Mouse (Mus musculus): ENCODE measurements around the gene Hps6.

Hps6 gene

DNA sequence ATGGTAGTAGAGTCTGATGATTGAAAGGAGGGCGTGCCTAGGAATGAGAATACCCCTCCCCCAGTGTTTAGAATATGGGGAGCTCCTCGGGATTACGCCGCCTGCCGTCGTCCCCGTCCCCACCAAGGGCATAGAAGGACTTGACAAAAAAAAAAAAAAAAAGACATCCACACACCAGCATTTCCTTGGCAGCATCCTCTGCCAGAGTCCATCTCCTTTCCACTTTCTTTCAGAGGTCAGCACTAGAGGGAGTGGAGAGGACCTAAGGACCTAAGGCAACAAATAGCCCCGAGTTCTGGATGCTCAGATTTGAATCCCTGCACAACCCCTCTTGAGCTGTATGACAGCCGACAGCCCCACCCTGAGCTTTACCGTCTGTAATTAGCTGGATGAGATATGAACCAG lies 43.3 kb downstream of the Hps6 start:
- no peaks in the 10 kb centered on the region for H3K36me3 ChIP-seq (ENCODE audit: control insufficient read depth, insufficient read depth, low read length, poor library complexity, severe bottlenecking)
- no peaks in the 10 kb centered on the region for H3K27me3 ChIP-seq (ENCODE audit: control insufficient read depth, insufficient read depth, low read length, poor library complexity, severe bottlenecking)
- DNase-seq (ENCODE audit: low read depth, low spot score): no peak

GRCm38 (mm10) chr19:46047426-46047825 lies 44.1 kb downstream of the Hps6 start:
- DNase-seq (ENCODE audit: low read depth, low spot score): no peak

GRCm38 (mm10) chr19:46049129-46049528 lies 45.8 kb downstream of the Hps6 start:
- H3K36me3 ChIP-seq (ENCODE audit: control insufficient read depth, insufficient read depth, low read length, poor library complexity, severe bottlenecking): no peaks in the 10 kb centered on the region
- no peak for DNase-seq (ENCODE audit: low read depth, low spot score)
- no peaks in the 10 kb centered on the region for H3K27me3 ChIP-seq (ENCODE audit: control insufficient read depth, insufficient read depth, low read length, poor library complexity, severe bottlenecking)

More at GRCm38 (mm10) chr19:46047426-46047825, 44.1 kb downstream of the Hps6 start:
- Histone ChIP-seq H3K27me3 (ENCODE audit: control insufficient read depth, insufficient read depth, low read length, poor library complexity, severe bottlenecking) (no peaks in the 10 kb centered on the region), H3K36me3 (ENCODE audit: control insufficient read depth, insufficient read depth, low read length, poor library complexity, severe bottlenecking) (no peaks in the 10 kb centered on the region)

DNA sequence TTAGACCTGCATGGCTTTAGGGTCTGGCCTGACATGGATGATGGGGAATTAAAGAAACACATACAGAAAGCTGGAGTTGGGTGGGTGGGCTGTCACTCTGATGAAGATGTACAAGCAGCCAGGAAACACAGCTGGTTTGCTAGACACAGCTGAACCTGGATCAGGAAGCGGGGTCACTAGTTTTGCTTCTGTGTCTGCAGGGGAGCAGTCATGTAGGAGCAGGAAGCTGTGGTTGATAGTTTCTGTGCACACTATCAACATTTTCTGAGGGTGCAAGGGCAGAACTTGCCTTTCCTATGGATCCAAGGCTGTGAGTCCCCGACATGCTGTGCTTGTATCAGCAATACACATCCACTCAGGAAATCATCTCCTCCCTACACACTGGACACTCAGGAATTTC lies 47.2 kb downstream of the Hps6 start:
- DNase-seq (ENCODE audit: low read depth, low spot score): peak; percentile 46
- Histone ChIP-seq H3K36me3 (ENCODE audit: control insufficient read depth, insufficient read depth, low read length, poor library complexity, severe bottlenecking) (no peaks in the 10 kb centered on the region), H3K27me3 (ENCODE audit: control insufficient read depth, insufficient read depth, low read length, poor library complexity, severe bottlenecking) (no peaks in the 10 kb centered on the region)
